Mouse (Mus musculus): ENCODE measurements around the gene Fibp. TPM values are rescaled to one million over a fixed set of nuclear protein-coding genes. Genes with fewer than 3 reads are reported as not detected.

Fibp gene
- total RNA-seq, 1 experiment from 2014 or later: 67.4 TPM

GRCm38 (mm10) chr19:5461411-5461810 is 996 bp downstream of the Fibp start:
- no peak for ATAC-seq (replicated peaks; ENCODE audit: low read depth, poor library complexity, severe bottlenecking)

GRCm38 (mm10) chr19:5463212-5463611 is 2.8 kb downstream of the Fibp start:
- ATAC-seq (replicated peaks; ENCODE audit: low read depth, poor library complexity, severe bottlenecking): no peak

- no peak for ATAC-seq (replicated peaks; ENCODE audit: low read depth, poor library complexity, severe bottlenecking)
Observed at GRCm38 (mm10) chr19:5463791-5464562, 3.6 kb downstream of the Fibp start.

GRCm38 (mm10) chr19:5465037-5465436 is 4.6 kb downstream of the Fibp start:
- ATAC-seq (replicated peaks; ENCODE audit: low read depth, poor library complexity, severe bottlenecking): no peak

GRCm38 (mm10) chr19:5466916-5467500 is 6.6 kb downstream of the Fibp start:
- no peak for ATAC-seq (replicated peaks; ENCODE audit: low read depth, poor library complexity, severe bottlenecking)

GRCm38 (mm10) chr19:5468374-5468773 is 8.0 kb downstream of the Fibp start, which contains the start of gene Ctsw:
Gene Ctsw (minus strand): TSS chr19:5468507.
- ATAC-seq (replicated peaks; ENCODE audit: low read depth, poor library complexity, severe bottlenecking): peak; percentile 67

- ATAC-seq (replicated peaks; ENCODE audit: low read depth, poor library complexity, severe bottlenecking): no peak
Observed at GRCm38 (mm10) chr19:5471846-5472245, 11.4 kb downstream of the Fibp start.

GRCm38 (mm10) chr19:5472857-5473256 is 12.4 kb downstream of the Fibp start:
- ATAC-seq (replicated peaks; ENCODE audit: low read depth, poor library complexity, severe bottlenecking): no peak

GRCm38 (mm10) chr19:5473720-5474119 is 13.3 kb downstream of the Fibp start, which contains the start of gene Efemp2:
Gene Efemp2 (plus strand): TSS chr19:5473954.
- ATAC-seq (replicated peaks; ENCODE audit: low read depth, poor library complexity, severe bottlenecking): no peak; the same call in 1 of the 2 replicates

GRCm38 (mm10) chr19:5474281-5475068 is 14.1 kb downstream of the Fibp start:
- no peak; the same call in 1 of the 2 replicates for ATAC-seq (replicated peaks; ENCODE audit: low read depth, poor library complexity, severe bottlenecking)

- no peak for ATAC-seq (replicated peaks; ENCODE audit: low read depth, poor library complexity, severe bottlenecking)
Observed at GRCm38 (mm10) chr19:5475069-5475714, 14.8 kb downstream of the Fibp start.

GRCm38 (mm10) chr19:5477004-5477667 is 16.7 kb downstream of the Fibp start:
- no peak for ATAC-seq (replicated peaks; ENCODE audit: low read depth, poor library complexity, severe bottlenecking)

- ATAC-seq (replicated peaks; ENCODE audit: low read depth, poor library complexity, severe bottlenecking): no peak
Observed at GRCm38 (mm10) chr19:5477668-5478300, 17.4 kb downstream of the Fibp start.

- ATAC-seq (replicated peaks; ENCODE audit: low read depth, poor library complexity, severe bottlenecking): no peak
Observed at GRCm38 (mm10) chr19:5480016-5480415, 19.6 kb downstream of the Fibp start.

GRCm38 (mm10) chr19:5481398-5481797 is 21.0 kb downstream of the Fibp start:
- no peak for ATAC-seq (replicated peaks; ENCODE audit: low read depth, poor library complexity, severe bottlenecking)

- ATAC-seq (replicated peaks; ENCODE audit: low read depth, poor library complexity, severe bottlenecking): no peak
Observed at GRCm38 (mm10) chr19:5483386-5484359, 23.3 kb downstream of the Fibp start.

GRCm38 (mm10) chr19:5484496-5484895 is 24.1 kb downstream of the Fibp start:
- no peak for ATAC-seq (replicated peaks; ENCODE audit: low read depth, poor library complexity, severe bottlenecking)

- no peak for ATAC-seq (replicated peaks; ENCODE audit: low read depth, poor library complexity, severe bottlenecking)
Observed at GRCm38 (mm10) chr19:5485371-5485770, 25.0 kb downstream of the Fibp start.

Data from common myeloid progenitor, adult 5-6 weeks (primary cell).